Mouse (Mus musculus) bone marrow, adult 2 months (tissue): Measurements from ENCODE around the gene Cxcr2.

Experiments
- CTCF ChIP-seq: fragments of 200-500 bp; IDR thresholded peaks from 2 replicates; pipeline ENCODE4 v1.5.1; 2011; ENCODE audit warnings: low read length, control low read depth; ENCODE audit not compliant: control insufficient read depth, insufficient read depth
- POLR2A ChIP-seq: fragments of 200-500 bp; IDR thresholded peaks from 2 replicates; pipeline ENCODE4 v1.6.1; 2011; ENCODE audit warnings: low read depth, mild to moderate bottlenecking, control low read depth, low read length, borderline replicate concordance; ENCODE audit not compliant: control insufficient read depth

DNA sequence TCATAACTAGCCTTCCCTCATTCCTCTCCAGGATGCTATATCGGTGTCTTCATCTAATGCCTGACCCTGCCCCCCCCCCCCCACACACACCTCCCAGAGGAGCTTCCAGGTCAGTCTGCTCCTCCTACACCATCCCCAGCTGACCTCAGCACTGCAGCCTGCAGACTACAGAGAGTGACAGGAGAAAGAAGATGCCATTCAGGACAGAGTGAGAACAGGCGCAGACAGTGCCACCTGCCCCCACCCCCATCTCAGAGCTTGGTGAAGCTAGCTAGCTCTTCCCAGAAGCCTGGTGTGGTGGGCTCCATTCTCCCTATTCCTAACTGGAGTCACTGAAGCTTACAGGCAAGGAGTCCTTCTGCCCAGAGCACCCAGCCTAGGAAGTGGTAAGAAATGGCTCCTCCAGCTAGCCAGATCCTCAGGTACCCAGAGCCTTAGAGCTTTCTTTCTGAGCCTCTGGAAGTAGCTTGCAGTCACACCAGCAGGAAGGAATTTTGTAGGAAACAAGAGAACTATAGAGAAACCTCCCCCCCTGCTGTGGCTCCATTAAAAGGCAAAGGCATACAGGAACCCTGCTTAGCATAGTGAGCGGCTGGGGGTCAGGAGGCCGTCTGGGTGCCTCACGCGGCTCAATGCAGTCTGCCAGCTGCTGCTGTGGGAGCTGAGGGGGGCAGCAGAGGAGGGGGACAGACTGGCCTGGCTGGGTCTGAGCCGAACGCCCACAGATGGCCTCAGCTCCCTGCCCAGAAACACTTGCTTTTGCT is 42.7 kb upstream of the Cxcr2 start:
- TF ChIP-seq CTCF (no peak), POLR2A (no peak)
